Mouse (Mus musculus): ENCODE data around the gene Apoa2. TPM values are rescaled to one million over a fixed set of nuclear protein-coding genes. Genes with fewer than 3 reads are reported as not detected.
"Not testable (repeated sequence)": the region's sequence is repeated elsewhere in the genome, so short reads cannot be mapped to it uniquely, and the experiment has no call there.

Apoa2 gene
- polyA plus RNA-seq, 1 experiment = 7.2 TPM

GRCm38 (mm10) chr1:171232348-171232747, 7.5 kb downstream of the Apoa2 start:
- peaks cover 4% of the 10 kb centered on the region; the same call in 1 of the 2 replicates for H3K4me1 ChIP-seq (ENCODE audit: control insufficient read depth, insufficient read depth, low read length)
- no peak for TF ChIP-seq POLR2A (IDR thresholded peaks at IDR 0.05; ENCODE audit: borderline replicate concordance, extremely low read depth, low read depth, low read length)
- TF ChIP-seq CTCF (IDR thresholded peaks at IDR 0.05; ENCODE audit: insufficient read depth, low read length) = no peak
- H3K4me3 ChIP-seq (replicated peaks; ENCODE audit: extremely low read depth, low read depth, low read length) = no peak overlapping the region
- no peak for DNase-seq
- WGBS = 67% methylated on average over 5 of the region's 5 CpGs

GRCm38 (mm10) chr1:171232800-171233730, 8.2 kb downstream of the Apoa2 start:
- Histone ChIP-seq H3K4me3 (replicated peaks; ENCODE audit: extremely low read depth, low read depth, low read length) (peak overlapping the region; percentile 49), H3K4me1 (ENCODE audit: control insufficient read depth, insufficient read depth, low read length) (peaks cover 4% of the 10 kb centered on the region; the same call in 1 of the 2 replicates)
- no peak for TF ChIP-seq POLR2A (IDR thresholded peaks at IDR 0.05; ENCODE audit: borderline replicate concordance, extremely low read depth, low read depth, low read length)
- no peak for TF ChIP-seq CTCF (IDR thresholded peaks at IDR 0.05; ENCODE audit: insufficient read depth, low read length)
- WGBS = 66% methylated on average over 12 of the region's 12 CpGs
- no peak for DNase-seq

GRCm38 (mm10) chr1:171234126-171234525, 9.3 kb downstream of the Apoa2 start, which contains the start of gene Fcer1g:
Gene Fcer1g (minus strand): TSS chr1:171234365.
- no peak for DNase-seq
- Histone ChIP-seq H3K4me3 (replicated peaks; ENCODE audit: extremely low read depth, low read depth, low read length) (peak within 1 kb of the TSS; percentile 49), H3K4me1 (ENCODE audit: control insufficient read depth, insufficient read depth, low read length) (peaks cover 4% of the 10 kb centered on the region; the same call in 1 of the 2 replicates)
- 71% methylated on average over 14 of the region's 14 CpGs for WGBS
- peak; percentile 43; the same call in 1 of the 2 replicates for TF ChIP-seq POLR2A (IDR thresholded peaks at IDR 0.05; ENCODE audit: borderline replicate concordance, extremely low read depth, low read depth, low read length)
- TF ChIP-seq CTCF (IDR thresholded peaks at IDR 0.05; ENCODE audit: insufficient read depth, low read length) = no peak

GRCm38 (mm10) chr1:171234538-171234937, 9.7 kb downstream of the Apoa2 start:
- peaks cover 4% of the 10 kb centered on the region; the same call in 1 of the 2 replicates for H3K4me1 ChIP-seq (ENCODE audit: control insufficient read depth, insufficient read depth, low read length)
- TF ChIP-seq POLR2A (IDR thresholded peaks at IDR 0.05; ENCODE audit: borderline replicate concordance, extremely low read depth, low read depth, low read length) (no peak), CTCF (IDR thresholded peaks at IDR 0.05; ENCODE audit: insufficient read depth, low read length) (no peak)
- no peak overlapping the region for H3K4me3 ChIP-seq (replicated peaks; ENCODE audit: extremely low read depth, low read depth, low read length)
- no peak for DNase-seq
- WGBS = 75% methylated on average over 4 of the region's 4 CpGs

GRCm38 (mm10) chr1:171235791-171236190, 10.9 kb downstream of the Apoa2 start:
- WGBS = 68% methylated on average over 4 of the region's 4 CpGs
- TF ChIP-seq POLR2A (IDR thresholded peaks at IDR 0.05; ENCODE audit: borderline replicate concordance, extremely low read depth, low read depth, low read length) = no peak
- no peak for TF ChIP-seq CTCF (IDR thresholded peaks at IDR 0.05; ENCODE audit: insufficient read depth, low read length)
- no peak for DNase-seq
- H3K4me3 ChIP-seq (replicated peaks; ENCODE audit: extremely low read depth, low read depth, low read length) = no peak overlapping the region
- H3K4me1 ChIP-seq (ENCODE audit: control insufficient read depth, insufficient read depth, low read length) = peaks cover 4% of the 10 kb centered on the region; the same call in 1 of the 2 replicates

- no peak for TF ChIP-seq POLR2A (IDR thresholded peaks at IDR 0.05; ENCODE audit: borderline replicate concordance, extremely low read depth, low read depth, low read length)
- no peak for TF ChIP-seq CTCF (IDR thresholded peaks at IDR 0.05; ENCODE audit: insufficient read depth, low read length)
- WGBS = 64% methylated on average over 6 of the region's 6 CpGs
- Histone ChIP-seq H3K4me3 (replicated peaks; ENCODE audit: extremely low read depth, low read depth, low read length) (no peak overlapping the region), H3K4me1 (ENCODE audit: control insufficient read depth, insufficient read depth, low read length) (peaks cover 4% of the 10 kb centered on the region; the same call in 1 of the 2 replicates)
- DNase-seq = no peak
These were observed 12.6 kb downstream of the Apoa2 start for GRCm38 (mm10) chr1:171237438-171237837.

GRCm38 (mm10) chr1:171238463-171238862, 13.6 kb downstream of the Apoa2 start:
- DNase-seq = peak; percentile 70
- Histone ChIP-seq H3K4me1 (ENCODE audit: control insufficient read depth, insufficient read depth, low read length) (peaks cover under 1% of the 10 kb centered on the region; the same call in 1 of the 2 replicates), H3K4me3 (replicated peaks; ENCODE audit: extremely low read depth, low read depth, low read length) (no peak overlapping the region)
- TF ChIP-seq POLR2A (IDR thresholded peaks at IDR 0.05; ENCODE audit: borderline replicate concordance, extremely low read depth, low read depth, low read length) = no peak
- TF ChIP-seq CTCF (IDR thresholded peaks at IDR 0.05; ENCODE audit: insufficient read depth, low read length) = peak; percentile 73
- 67% methylated on average over 14 of the region's 14 CpGs for WGBS

GRCm38 (mm10) chr1:171239992-171240744, 15.3 kb downstream of the Apoa2 start:
- no peak for DNase-seq
- TF ChIP-seq POLR2A (IDR thresholded peaks at IDR 0.05; ENCODE audit: borderline replicate concordance, extremely low read depth, low read depth, low read length) (no peak), CTCF (IDR thresholded peaks at IDR 0.05; ENCODE audit: insufficient read depth, low read length) (no peak)
- 57% methylated on average over 15 of the region's 15 CpGs for WGBS
- Histone ChIP-seq H3K4me1 (ENCODE audit: control insufficient read depth, insufficient read depth, low read length) (no peaks in the 10 kb centered on the region), H3K4me3 (replicated peaks; ENCODE audit: extremely low read depth, low read depth, low read length) (no peak overlapping the region)

- WGBS = 88% methylated on average over 10 of the region's 10 CpGs
- Histone ChIP-seq H3K4me1 (ENCODE audit: control insufficient read depth, insufficient read depth, low read length) (no peaks in the 10 kb centered on the region), H3K4me3 (replicated peaks; ENCODE audit: extremely low read depth, low read depth, low read length) (no peak overlapping the region)
- no peak for DNase-seq
- TF ChIP-seq POLR2A (IDR thresholded peaks at IDR 0.05; ENCODE audit: borderline replicate concordance, extremely low read depth, low read depth, low read length) (no peak), CTCF (IDR thresholded peaks at IDR 0.05; ENCODE audit: insufficient read depth, low read length) (no peak)
These were observed 16.1 kb downstream of the Apoa2 start for GRCm38 (mm10) chr1:171240911-171241310.

GRCm38 (mm10) chr1:171241952-171242351, 17.1 kb downstream of the Apoa2 start:
- WGBS = 86% methylated on average over 12 of the region's 12 CpGs
- not testable (repeated sequence) for H3K4me3 ChIP-seq (replicated peaks; ENCODE audit: extremely low read depth, low read depth, low read length); H3K4me1 ChIP-seq (ENCODE audit: control insufficient read depth, insufficient read depth, low read length); DNase-seq
